Mouse (Mus musculus) left cerebral cortex, postnatal 36 days (tissue): ENCODE results near the gene Mlph. TPM values are rescaled to one million over a fixed set of nuclear protein-coding genes. Genes with fewer than 3 reads are reported as not detected.

ENCODE experiments used
- DNase-seq, 2 experiments: peaks; one replicate each; pipeline ENCODE4 v3.0.0; 2021 to 2022; ENCODE audit warnings: low spot score in 2 of 2, mixed read lengths in 1 of 2
- intact Hi-C: fragments of 180-260 bp; cut with DNase I; formaldehyde crosslinking; loops from one replicate; pipeline ENCODE4 v1.15.1; 2025
- total RNA-seq, 2 experiments: library from RNA; stranded (reverse); gene quantifications; 2 replicates each; pipeline ENCODE4 v1.2.3; 2021

The Mlph gene
- 1 to 10 TPM in 1 of 2 experiments, under 1 TPM in 1; 0.69 to 1.1 TPM for total RNA-seq

DNA sequence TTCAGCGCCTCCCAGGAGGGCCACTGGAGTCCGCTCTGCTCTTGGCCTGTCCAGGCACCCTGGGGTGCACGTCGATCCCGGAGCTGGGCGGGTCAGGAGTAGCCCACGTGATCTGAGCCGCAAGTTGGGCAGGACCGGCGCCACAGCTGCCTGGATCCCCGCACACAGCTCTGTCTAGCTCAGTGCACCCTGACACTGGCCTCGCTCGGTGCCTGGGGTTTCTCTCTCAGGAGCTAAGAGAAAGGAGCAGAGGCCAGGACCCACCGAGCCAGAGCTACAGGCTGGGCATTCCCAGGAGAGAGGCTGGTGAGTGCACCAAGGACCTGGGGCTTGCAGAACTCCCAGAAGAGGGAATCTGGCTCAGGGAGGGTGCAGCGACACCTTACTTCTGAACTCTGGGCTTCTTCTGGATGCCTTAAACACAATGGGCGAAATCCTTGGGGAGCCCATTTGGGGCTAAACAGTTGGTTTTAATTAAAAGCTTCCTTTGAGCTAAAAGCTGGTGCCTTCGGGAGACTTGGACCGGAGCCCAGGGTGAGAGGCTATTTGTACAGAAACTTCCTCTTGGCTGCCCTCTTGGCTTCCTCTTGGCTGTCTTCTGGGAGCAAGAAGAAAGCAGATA, at the start of gene Mlph:
Gene Mlph (plus strand): TSS at position 138 of the 622 bp plus-strand sequence.
- intact Hi-C loops: no loop called here

GRCm38 (mm10) chr1:90866734-90867133, 48.2 kb upstream of the Mlph start:
- intact Hi-C loops: no loop called here
- no peak for DNase-seq

More for the DNA sequence above, at the start of gene Mlph:
- no peak for DNase-seq

GRCm38 (mm10) chr1:90870581-90870980, 44.3 kb upstream of the Mlph start:
- intact Hi-C loops: no loop called here
- DNase-seq: no peak

- intact Hi-C loops: no loop called here
- DNase-seq: no peak
These were observed 39.5 kb upstream of the Mlph start for GRCm38 (mm10) chr1:90875371-90875770.

DNA sequence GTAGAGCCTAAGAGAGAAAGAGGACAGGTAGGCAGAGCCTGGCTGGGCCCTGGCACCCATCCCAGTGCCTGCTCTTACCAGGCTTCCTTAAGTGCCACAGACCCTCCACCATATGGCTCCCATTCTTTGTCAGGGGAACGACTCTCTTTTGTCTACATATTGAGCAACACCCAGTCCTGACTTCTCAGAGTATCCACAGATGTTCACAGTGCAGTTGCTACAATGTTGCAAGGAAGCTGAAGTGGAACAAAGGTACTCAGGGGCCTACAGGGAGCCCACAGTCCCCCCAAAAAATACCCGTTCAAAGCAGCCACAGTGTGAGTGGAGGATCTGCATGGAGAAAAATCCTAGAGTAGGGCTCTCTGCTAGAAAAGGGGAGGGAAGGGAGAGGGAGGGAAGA, 38.9 kb upstream of the Mlph start:
- DNase-seq: no peak
- intact Hi-C loops: no loop called here

- DNase-seq: no peak
- intact Hi-C loops: no loop called here
These were observed 38.2 kb upstream of the Mlph start for GRCm38 (mm10) chr1:90876486-90877270.

- intact Hi-C loops: no loop called here
These were observed 29.0 kb upstream of the Mlph start for GRCm38 (mm10) chr1:90885771-90886460.

GRCm38 (mm10) chr1:90894521-90894920, 20.4 kb upstream of the Mlph start:
- DNase-seq: no peak
- intact Hi-C loops: no loop called here

More at GRCm38 (mm10) chr1:90885771-90886460, 29.0 kb upstream of the Mlph start:
- DNase-seq: no peak

DNA sequence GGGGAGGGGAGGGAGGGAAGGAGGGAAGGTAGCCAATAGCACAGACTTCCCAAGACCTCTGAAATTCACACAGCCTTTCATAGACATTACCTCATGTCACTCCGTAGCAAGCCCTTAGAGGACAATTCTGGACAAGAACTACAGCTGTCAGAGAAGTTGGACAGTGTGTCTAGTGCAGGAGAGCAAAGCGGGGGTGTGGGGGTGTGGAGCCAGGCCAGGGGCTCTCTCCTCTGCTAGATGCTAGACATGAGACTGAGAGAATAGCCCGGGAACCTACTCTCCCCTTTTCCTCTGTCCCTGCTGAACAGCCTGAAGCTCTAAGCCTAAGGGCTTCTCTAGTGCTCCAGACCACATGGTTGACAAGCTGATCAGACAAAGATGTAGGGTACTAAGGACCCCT, 19.9 kb upstream of the Mlph start:
- DNase-seq: no peak

DNA sequence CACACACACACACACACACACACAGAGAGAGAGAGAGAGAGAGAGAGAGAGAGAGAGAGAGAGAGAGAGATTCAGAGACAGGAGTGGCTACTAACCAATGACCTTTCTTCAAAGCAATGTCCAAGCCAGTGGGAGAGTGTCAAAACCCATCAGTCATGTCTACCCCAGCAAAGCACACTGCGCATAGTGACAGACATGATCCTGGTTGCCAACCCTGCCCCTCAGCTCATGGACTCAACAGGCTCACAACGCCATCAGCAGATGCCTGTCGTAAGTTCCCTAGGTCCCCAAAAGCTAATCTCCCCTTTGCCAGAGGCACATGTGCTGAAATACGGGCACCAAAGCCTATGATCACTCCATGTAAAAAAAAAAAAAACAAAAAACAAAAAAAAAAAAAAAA, 18.6 kb upstream of the Mlph start:
- intact Hi-C loops: no loop called here
- DNase-seq: no peak

More for the DNA sequence above, 19.9 kb upstream of the Mlph start:
- intact Hi-C loops: no loop called here

DNA sequence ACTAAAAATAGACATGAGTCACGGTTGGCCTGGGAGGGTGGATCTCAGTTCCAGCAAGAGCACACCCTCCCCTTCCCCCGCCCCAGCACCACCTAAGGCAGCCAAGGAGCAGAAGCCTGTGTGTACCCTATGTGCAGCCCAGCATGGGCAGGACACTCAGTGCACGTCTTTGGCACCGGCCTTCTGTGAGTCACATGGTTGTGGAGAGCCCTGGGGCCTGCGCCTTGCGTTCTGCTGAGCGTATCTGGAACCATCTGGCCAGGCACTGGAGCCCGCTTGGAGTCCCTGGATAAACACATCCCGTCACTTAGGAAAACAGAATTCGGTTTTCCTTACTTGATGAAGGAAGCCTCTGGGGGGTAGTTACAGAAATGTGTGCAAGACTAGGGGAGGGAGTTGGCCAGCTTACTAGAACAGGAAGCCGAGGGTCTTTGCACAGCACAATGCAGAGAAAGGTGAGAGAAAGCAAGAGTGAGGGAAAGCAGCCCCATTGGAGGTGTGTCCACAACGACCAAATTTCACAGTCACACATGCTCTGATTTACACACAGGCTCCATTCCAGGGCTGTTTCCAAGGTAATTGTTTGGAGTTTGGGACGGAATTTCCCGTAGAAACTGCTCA, 18.0 kb upstream of the Mlph start:
- peak; percentile 27 to 40 for DNase-seq
- intact Hi-C loops: no loop called here

DNA sequence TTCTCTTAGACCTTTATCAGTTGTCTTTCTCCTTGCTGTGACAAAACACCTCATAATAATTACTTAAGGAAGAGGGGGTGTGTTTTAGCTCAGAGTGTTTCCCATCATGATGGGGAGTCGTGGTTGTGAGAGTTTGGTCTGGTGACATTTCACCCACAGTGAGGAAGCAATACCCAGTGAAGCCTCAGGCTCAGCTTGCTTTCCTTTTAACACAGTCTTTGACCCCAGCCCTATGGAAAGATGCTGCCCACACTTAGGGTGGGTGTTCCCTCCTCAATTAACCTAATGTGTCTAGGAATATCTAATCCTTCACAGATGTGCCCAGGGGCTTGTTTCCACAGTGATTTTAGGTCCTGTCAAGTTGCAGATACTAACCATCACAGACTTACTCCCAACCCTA, 16.9 kb upstream of the Mlph start:
- no peak for DNase-seq
- intact Hi-C loops: no loop called here

DNA sequence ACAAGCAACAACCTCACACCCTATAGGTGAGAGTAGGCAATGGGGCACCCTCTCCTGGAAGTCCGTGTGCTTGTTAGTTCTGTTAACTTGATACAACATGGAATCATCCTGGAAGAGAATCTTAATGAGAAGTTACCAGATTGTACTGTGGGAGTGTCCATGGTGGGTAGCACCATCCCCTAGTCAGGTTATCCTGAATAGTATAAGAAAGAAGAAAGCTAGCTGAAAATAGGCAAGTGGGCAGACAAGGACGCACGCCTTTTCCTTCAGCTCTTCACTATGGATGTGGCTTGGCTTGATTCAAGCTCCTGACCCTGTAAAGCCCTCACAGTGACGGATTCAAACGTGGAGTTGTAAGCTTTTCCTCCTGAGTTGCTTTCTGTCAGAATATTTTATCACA, 15.1 kb upstream of the Mlph start:
- intact Hi-C loops: no loop called here
- no peak for DNase-seq

DNA sequence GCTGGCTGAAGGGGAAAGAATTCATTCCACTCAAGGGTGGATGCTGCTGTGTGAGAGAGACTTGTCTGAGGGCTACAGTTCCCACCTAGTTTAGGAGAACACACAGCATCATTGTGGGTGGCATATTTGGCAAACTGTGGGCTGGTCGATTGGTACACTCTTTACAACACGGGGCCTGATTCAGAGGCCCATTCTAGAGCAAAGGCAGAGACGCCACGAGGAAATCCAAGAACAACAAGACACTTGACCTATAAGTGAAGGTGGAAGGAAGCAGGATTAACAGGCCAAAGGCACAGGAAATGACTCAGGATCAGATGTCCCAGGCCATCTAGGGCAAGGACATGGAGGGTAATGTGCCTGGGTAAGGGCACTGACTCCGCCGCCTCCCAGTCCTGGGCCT, 14.5 kb upstream of the Mlph start:
- intact Hi-C loops: no loop called here
- no peak for DNase-seq

DNA sequence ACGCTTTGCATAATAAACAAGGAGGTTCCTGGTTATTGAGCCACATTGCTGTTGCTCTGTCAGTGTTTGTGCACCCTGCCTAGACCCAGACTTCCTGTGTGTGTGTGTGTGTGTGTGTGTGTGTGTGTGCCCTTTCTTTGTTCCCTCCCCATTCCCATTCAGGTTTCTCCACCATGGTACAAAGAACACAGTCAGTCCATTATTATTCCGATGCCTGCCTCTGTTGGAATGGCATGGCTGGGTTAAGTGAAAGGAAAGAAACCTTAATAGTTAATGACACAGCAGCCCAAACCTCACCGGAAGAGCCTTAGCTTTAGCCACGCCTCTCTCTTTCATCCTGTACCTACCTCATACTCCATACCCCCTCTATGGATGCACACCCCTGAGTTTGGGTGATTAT, 13.6 kb upstream of the Mlph start:
- intact Hi-C loops: no loop called here
- no peak for DNase-seq

DNA sequence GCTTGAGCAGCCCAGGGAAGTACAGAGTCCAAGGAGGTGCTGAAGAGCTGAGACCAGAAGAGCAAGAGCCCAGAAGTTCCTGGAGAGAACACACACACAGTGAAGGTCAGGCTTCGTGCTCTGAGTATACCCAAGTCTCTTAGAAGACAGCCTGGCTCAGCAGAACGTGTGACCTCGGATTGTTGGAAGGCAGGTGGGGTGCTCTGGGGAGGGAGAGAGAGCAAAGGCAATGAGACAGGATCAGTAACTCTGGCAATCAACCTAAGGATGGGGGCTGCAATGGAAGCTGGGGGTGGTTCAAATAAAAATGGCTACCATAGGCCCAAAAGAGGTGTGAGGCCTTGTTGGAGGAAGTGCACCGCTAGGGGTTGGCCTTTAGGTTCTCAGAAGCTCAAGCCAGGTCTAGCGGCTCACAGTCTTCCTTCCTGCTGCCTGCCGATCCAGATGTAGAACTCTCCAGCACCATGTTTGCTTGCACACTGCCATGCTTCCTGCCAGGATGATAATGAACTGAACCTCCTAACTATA, 13.1 kb upstream of the Mlph start:
- no peak for DNase-seq
- intact Hi-C loops: no loop called here

DNA sequence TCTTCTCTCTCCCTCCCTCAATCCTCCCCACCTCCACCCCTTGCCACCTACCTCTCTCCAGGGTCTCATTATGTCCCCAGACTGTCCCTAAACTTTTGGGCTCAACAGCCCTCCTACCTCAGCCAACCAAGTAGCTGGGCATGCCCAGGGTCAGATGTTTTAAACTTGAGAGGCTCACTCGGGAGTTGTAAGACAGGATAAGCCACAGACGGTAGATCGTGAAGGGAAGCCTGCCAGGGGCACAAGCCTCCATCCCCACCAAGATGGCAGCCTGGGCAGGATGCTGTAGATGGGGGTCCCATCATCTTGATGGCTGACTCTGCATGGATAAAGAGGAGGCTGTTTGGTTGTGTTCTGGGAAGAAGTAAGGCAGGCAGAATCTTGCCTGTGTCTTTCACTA, 12.1 kb upstream of the Mlph start:
- no peak for DNase-seq
- intact Hi-C loops: no loop called here

GRCm38 (mm10) chr1:90903211-90903945, 11.5 kb upstream of the Mlph start:
- intact Hi-C loops: no loop called here
- DNase-seq: no peak

DNA sequence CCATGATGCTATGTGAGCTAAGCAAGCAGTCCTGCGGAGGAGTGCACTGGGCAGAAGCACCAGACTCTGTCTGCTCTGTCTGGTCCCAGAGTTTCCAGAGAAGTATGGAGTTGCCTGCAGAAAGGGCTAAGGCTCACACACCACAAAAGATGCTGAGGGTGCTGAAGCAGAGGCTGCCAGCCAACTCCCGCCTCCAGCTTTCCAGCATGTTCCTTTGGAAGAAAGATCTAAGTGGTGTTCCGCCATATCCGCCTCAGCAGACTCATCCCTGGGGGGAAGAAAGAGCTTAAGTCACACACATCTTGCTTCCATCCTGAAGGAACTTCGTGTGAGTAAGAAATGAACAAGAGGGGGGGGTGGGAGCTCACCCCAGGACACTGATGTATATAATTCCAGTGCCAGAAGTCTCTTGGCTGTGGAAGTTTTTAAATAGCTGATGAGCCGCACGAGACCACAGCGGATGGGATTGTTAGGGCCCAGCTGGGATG, 10.9 kb upstream of the Mlph start:
- peak; percentile 83 to 86 for DNase-seq
- intact Hi-C loops: no loop called here
